Mouse (Mus musculus) thymus, postnatal 4 days (tissue): ENCODE measurements around the gene Dynlt1c.
"Not testable (repeated sequence)": the region's sequence is repeated elsewhere in the genome, so short reads cannot be mapped to it uniquely, and the experiment has no call there.

ENCODE experiments used
- DNase-seq: peaks from one replicate; pipeline ENCODE4 v3.0.0; 2021

Dynlt1c gene

GRCm38 (mm10) chr17:6620035-6620434 lies 18.6 kb downstream of the Dynlt1c start:
- DNase-seq, result not testable (repeated sequence)

DNA sequence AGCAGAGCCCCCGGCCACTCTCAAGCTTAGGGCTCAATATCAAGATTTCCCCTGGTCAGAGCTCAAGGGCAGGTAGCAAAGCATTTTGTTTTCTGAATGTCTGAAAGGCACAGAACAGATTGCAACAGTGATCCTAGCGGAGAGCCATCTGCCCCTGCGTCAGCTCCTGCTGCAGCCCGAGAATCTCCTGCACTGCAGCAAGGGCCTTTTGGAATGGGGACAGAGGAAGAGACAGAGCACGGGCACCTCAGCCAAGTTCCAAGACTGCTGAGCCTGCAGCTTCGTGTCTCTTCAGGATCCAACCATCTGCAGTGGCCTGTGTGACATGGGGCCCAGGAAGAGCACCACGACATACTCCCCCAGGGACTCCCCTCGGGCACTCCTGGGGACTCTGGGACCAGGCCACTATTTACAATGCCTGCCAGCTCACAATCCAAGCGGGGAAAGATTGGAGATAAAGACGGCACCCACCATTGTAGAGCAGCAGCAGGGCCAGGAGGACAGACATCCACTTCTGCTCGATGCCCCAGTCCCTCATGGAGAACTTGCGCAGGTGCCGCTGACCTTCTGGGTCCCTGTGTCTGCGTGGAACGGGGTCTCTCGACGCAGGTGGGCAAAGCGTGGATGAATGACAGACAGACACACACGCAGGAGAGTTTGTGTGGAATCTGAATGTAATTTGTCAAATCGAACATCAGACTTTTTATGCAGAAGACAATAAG lies 19.4 kb downstream of the Dynlt1c start:
- DNase-seq, result not testable (repeated sequence)

DNA sequence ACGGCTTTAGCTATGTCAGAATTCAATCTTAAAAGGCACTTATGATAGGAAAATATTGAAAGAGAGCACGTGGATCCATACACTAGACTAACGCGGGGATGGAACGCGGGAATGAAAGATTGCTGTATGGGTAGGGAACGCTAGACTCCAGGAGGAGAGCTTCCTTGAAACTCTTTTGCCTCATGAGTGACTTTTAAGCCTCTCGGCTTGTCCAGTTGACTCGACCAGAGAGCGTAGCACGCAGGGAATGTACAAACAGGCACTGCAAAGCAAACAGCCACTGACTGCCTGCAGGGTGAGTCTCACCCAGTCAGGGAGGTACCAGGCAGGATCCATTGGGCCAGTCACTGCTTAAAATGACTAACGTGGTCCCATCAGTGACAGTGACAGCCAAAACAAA lies 20.5 kb downstream of the Dynlt1c start:
- DNase-seq, result not testable (repeated sequence)

DNA sequence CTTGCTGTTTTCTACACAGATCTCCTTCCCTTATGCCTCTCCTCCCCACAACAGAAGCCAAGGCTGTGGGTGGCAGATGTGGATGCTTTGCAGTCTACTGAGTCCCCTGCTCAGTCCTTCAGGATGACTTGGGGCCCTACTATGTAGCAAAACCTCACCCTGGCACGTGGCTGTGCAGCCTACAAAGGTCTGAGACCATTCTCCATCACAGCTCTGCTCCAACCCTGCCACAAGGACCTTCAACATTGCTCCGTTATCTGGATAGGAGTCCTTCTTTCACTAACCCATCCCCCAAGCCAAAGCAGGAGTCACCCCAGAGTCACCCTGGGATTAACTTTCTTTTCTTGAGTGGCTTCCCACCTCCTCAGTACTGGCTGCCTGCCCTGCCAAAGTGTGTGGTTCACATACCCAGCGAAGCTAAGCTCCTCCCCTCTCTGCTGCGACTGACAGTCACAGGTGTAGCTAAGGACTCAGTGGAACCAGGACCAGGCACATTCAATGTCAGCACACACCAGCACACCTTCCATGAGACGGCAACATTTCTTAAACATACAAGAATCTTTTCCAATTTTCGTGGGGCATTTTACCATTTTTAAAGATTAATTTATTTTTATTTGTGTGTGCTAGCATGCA lies 23.6 kb downstream of the Dynlt1c start:
- DNase-seq, result not testable (repeated sequence)

DNA sequence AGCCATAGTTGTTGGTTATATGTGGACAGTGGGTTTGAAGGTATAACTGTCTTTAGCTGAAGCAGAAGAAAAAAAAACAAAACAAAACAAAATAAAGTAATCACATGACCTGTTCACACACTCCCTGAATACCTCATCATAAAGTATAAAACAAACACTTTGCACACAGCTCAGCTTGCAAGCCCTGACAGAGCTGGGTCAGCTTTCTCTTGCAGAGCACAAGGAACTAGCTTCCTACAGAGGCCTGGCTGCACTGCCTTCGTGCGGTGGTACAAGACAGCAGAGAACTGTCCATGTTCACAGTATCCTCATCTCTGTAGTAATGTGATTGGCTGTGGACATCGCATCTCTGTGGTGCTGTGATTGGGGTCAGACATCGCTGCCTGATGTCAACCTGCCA lies 28.9 kb downstream of the Dynlt1c start:
- not testable (repeated sequence) for DNase-seq

DNA sequence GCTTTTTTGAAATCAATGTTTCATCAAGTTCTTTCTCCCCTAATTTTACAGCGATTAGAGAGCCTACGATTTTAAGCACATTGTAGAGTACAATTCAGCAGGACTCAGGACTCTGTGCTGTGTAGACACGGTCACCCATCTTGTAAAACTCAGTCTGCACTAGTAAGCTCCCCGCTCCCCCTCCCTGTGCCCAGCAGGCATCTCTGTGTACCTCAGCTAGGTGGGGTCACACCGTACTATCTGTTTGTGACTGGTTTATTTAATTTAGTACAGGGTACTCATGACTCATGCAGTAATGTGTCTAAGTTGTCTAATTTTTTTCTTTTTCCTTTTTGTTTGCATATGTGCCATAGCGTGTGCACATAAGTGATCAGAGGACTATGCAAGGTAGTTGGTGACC lies 31.4 kb downstream of the Dynlt1c start:
- DNase-seq, result not testable (repeated sequence)

GRCm38 (mm10) chr17:6635781-6636180 lies 34.3 kb downstream of the Dynlt1c start:
- not testable (repeated sequence) for DNase-seq

DNA sequence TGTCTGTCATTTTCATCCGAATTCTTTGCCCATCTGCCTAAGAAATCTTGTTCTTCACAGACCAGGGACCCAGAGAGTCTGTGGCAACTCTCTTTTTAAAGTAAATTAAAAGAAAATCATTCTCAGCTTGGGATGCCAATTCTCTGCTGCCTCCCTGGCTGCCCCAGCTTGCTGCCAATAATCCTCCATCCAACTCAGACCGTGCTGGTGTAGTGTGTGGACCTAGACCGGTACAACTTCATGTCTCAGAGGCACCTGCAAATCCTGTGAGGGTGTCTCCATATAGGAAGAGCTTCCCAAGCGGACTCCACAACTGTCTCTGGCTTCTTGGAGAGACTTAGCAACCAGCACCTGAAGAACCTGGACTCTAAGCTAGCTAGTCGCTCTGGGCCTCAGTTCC lies 35.4 kb downstream of the Dynlt1c start:
- DNase-seq, result no peak

GRCm38 (mm10) chr17:6637434-6637833 lies 36.0 kb downstream of the Dynlt1c start:
- not testable (repeated sequence) for DNase-seq

GRCm38 (mm10) chr17:6638444-6638843 lies 37.0 kb downstream of the Dynlt1c start:
- not testable (repeated sequence) for DNase-seq

- not testable (repeated sequence) for DNase-seq
Observed at GRCm38 (mm10) chr17:6639486-6639885, 38.0 kb downstream of the Dynlt1c start.

DNA sequence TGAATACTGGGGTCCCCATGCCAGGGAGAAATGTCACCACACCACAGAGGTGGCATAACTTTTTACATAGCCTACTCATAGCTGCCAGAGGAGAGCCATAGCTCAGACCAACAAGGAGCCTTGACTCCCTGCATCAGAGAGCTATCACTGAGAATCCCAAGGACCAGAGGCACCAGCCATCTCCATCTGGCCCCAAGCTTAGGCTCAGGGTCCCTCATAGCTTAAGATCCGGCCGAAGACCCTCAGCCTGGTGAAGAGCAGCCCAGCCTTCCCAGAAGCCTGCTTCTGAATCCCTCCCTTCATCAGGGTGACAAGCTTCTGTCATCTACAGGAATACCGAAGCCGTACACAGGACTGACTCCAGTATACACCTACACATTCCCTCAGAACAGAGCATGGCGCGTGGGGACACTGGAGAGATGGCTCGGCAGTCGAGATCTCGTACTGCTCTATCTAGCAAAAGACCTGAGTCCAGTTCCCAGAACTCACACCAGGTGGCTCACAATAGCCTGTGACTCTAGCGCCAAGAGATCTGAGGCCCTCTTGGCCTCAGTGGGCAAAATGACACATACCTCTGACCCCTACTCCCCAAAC lies 38.7 kb downstream of the Dynlt1c start:
- not testable (repeated sequence) for DNase-seq

GRCm38 (mm10) chr17:6640771-6641429 lies 39.4 kb downstream of the Dynlt1c start:
- DNase-seq, result peak; percentile 32

DNA sequence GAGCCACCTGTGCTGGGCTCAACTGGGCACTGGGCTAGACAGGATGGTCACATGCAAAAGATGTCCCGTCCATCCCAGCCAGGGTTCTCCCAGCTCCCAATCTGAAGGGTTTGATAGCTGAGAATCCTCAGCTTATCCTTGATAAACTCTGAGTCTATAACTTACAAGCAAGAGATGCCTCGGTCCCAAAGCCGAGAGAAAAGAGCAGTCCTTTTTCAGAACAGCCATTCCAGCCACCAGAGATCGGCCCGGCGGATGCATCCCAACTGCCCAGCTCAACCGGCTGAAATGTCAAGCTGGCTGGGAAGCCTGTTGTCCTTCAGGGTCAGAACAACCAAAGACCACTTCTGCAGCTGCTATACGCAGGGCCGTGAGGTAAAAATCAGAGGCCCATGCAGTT lies 42.7 kb downstream of the Dynlt1c start:
- DNase-seq, result not testable (repeated sequence)

DNA sequence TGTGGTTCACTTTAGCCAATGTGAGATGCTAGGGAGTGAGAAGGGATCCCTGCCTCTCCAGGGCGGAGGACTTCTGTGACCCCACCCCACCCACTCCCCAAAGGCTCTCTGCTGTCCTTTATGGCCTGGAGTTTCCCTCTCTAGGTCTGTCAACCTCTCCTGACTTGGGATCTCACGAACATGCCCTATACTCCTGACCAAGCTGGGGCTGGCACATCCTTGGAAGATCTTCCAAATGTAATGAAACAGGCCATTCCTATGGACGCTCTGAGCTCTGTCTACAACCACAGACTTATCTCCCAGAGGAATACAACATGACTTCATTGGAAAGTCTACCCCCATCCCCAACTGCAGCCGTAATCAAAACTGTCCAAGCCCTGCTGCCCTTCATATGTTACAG lies 43.2 kb downstream of the Dynlt1c start:
- DNase-seq, result not testable (repeated sequence)

GRCm38 (mm10) chr17:6645668-6646067 lies 44.2 kb downstream of the Dynlt1c start:
- peak; percentile 28 for DNase-seq

- DNase-seq, result not testable (repeated sequence)
Observed at GRCm38 (mm10) chr17:6646841-6647240, 45.4 kb downstream of the Dynlt1c start.

DNA sequence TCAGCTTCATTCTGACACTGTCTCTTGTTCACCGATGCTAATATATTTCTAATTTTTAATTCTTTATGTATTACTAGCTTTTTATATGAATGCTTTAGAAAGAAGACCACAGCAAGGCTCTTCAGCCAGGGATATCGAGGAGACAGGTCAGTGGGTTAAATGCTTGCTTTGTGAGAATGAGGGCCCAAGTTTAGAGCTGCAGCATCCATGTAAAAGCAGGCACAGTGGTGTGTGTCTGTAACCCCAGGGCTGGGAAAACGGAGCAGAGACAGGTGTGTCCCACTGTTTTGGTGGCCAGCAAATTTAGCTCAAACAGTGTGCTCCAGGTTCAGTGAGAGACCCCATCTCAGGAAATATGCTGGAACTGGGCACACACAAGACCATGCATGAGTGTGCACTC lies 46.0 kb downstream of the Dynlt1c start:
- not testable (repeated sequence) for DNase-seq

DNA sequence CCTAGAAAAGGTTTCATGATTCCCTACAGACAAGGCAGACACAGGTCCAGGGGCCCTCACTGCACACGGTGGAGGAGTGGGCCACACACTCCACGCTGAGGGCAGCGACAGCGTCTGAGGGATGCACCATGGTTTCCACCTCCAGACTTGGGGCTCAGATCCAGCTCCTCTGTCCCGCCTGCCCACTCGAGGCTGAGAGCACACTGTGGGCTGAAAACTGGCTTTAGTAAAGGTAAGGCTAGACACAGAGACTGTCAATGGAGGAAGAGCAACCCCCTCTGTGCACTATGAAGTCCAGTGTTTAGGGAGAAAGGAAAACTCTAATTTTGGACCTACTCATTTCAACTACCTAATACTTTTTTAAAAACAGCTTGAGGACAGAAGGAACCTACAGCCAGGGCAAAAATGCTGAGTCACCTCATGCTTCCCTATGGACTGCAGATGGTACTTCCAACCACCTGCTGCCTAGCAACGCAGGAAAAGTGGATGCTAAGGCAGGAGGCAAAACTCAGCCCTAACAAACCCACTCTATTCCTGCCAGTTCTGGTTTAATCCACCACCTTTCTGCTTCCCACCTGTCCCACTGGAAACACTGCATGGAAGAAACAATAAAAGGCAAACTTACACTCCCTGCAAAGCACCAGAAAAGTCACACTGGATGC lies 49.6 kb downstream of the Dynlt1c start:
- DNase-seq, result not testable (repeated sequence)

DNA sequence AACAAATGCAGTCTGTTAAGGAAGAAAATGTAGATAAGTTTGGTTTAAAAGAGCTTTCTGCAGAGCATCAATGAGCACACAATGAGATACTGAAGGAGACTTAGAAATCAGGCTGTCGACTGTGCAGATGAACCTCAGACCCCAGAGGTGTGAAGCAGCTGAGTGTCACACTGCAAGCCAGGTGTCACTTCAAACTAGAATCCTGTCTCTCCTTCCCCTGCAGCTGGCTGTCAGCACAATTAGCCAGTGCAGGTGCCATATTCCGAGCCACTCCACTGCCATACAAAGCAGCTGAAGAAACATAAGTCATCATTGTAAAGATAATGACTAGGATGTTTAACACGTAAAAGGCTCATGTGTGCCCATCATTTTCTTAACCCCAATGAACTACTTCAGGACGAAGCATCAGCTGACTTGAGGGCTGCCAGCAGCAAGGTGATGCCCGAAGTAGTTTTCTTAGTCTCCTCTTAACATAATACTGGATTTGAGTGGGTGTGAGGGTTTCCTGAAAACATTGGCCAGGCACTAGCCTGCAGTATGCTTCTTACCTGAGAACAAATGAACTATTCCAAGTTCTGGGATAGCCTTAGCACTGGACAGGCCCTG lies 52.0 kb downstream of the Dynlt1c start:
- not testable (repeated sequence) for DNase-seq

- peak; percentile 75 for DNase-seq
Observed at GRCm38 (mm10) chr17:6655087-6655511, 53.6 kb downstream of the Dynlt1c start.

DNA sequence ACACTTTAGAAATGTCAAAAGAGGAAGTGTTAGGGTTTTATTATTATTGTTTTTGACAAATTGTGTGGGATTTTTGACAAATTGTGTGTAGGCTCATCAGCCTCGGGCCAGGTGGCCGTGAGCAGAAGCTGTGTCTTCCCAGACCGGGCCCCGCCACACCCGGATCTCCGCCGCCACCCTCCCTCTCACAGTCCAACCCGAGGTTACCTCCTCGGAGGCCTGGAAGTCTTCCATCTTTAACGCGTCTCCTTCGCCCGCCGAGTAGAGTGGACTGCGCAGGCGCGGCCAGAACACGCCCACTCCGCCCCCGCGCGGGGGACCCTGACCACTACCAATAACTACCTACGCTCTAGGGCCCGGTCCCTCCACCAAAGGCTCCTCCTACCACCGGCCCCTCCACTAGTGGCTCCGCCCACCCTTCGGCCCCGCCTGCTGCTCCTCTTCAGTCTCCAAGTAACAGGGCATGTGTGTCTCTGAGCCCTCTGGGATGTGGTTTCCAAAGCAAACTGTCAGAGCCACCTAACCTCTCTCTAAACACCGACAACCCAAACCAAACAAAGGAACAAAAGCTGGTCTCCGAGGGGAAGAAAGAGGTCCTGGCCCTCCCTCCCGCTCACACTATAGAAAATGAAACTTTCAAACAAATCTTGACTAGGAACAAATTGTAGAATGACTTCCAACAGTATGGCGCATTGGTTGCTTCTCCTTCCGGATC lies 54.3 kb downstream of the Dynlt1c start, which contains the start of gene Dynlt1f:
Dynlt1f (minus strand) TSS at position 334 of the 715 bp plus-strand sequence.
- DNase-seq, result peak; percentile 73
